Mouse (Mus musculus) bone marrow, adult 2 months (tissue): ENCODE measurements around the gene Slc35g1. TPM values are rescaled to one million over a fixed set of nuclear protein-coding genes. Genes with fewer than 3 reads are reported as not detected.

Source experiments
- H3K27ac ChIP-seq: fragments of 200-500 bp; 2 replicates; pipeline ENCODE4 v1.5.1; 2012; ENCODE audit warnings: low read depth, mild to moderate bottlenecking, control low read depth, inconsistent platforms, low read length; ENCODE audit not compliant: control insufficient read depth, poor library complexity, insufficient read depth
- H3K4me1 ChIP-seq: fragments of 200-500 bp; 2 replicates; pipeline ENCODE4 v1.6.1; 2011; ENCODE audit warnings: low read length; ENCODE audit not compliant: control insufficient read depth, insufficient read depth
- H3K4me3 ChIP-seq: fragments of 200-500 bp; replicated peaks from 2 replicates; pipeline ENCODE3; 2011; ENCODE audit warnings: mild to moderate bottlenecking, low read depth, low read length, control low read depth; ENCODE audit not compliant: control insufficient read depth
- CTCF ChIP-seq: fragments of 200-500 bp; IDR thresholded peaks from 2 replicates; pipeline ENCODE4 v1.5.1; 2011; ENCODE audit warnings: low read length, control low read depth; ENCODE audit not compliant: control insufficient read depth, insufficient read depth
- POLR2A ChIP-seq: fragments of 200-500 bp; IDR thresholded peaks from 2 replicates; pipeline ENCODE4 v1.6.1; 2011; ENCODE audit warnings: low read depth, mild to moderate bottlenecking, control low read depth, low read length, borderline replicate concordance; ENCODE audit not compliant: control insufficient read depth
- WGBS: fragments of 180-500 bp; shearing (Covaris S2); methylation state at CpG from one replicate; pipeline ENCODE4 v1.1.7; 2018; 5-methylcytosine and 5-hydroxymethylcytosine counted together
- polyA plus RNA-seq: library from polyadenylated mRNA; stranded (reverse); fragments of >200 nt; gene quantifications from 2 replicates; pipeline ENCODE4 v1.2.4, GENCODE M21; 2011; ENCODE audit warnings: low replicate concordance; ENCODE audit not compliant: missing spikeins, insufficient read depth, insufficient read length

Slc35g1 gene
- polyA plus RNA-seq, 1 experiment = 3.2 TPM

DNA sequence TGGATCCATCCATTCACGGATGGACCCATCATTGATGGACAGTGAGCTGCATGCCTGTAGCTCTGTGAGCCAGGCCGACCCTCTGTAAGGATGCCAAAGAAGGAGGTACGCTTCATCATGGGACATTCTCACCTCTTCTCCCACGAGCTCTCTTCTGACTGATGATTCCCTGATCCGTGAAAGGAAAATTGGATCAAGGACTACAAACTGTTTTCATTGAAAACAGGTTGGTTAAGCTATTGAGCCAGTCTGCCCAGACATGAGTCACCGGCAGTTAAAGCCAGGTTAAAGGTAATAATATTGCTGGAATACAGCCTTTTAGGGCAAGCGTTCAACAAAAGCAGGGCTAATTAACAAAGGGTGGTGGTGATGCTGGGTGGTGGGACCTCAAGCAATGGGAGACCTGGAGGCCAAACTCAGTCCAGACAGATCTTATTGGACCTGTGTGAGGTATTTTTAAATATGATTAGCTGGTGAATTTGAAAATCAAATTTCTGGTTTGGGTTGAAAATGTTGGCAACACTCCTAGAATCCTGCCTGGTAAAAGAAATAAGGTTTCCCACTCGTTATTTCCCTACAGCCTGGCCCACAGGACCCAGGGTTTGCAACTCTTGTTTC lies 39.5 kb upstream of the Slc35g1 start:
- Histone ChIP-seq H3K27ac (no peak overlapping the region), H3K4me3 (no peak overlapping the region), H3K4me1 (no peaks in the 10 kb centered on the region)
- WGBS = 73% methylated on average over 8 of the region's 8 CpGs
- TF ChIP-seq POLR2A (no peak), CTCF (no peak)

DNA sequence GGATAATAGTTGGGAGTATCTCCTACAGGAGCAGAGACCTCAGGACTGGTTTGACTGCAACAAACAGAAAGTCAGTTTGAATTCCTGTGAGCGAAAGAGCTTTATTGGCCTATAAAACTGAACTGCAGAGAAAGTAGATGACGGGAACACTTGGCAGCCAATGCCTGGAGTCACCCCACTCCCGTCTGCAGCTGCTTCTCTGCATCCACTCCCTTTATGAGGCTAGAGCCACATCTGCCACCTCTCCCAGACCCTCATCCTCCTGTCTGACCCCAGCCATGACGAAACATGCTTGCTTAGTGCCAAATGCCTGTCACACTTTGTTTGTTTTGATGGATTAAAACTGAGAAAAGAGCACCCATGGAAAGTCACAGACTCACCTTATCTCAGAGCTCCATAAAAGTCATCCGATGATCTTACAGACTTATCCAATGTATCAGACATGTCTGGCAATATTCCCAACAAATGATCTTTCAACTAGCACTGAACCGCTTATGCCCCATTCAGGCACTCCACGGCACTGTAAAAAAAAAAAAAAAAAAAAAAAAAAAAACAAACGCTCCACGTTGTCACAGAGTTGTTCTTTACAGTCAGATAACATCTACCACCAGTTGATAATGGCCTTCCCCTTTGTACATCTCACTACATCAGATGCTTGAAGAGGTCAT lies 37.7 kb upstream of the Slc35g1 start:
- 66% methylated on average over 9 of the region's 9 CpGs for WGBS
- TF ChIP-seq CTCF (no peak), POLR2A (no peak)

DNA sequence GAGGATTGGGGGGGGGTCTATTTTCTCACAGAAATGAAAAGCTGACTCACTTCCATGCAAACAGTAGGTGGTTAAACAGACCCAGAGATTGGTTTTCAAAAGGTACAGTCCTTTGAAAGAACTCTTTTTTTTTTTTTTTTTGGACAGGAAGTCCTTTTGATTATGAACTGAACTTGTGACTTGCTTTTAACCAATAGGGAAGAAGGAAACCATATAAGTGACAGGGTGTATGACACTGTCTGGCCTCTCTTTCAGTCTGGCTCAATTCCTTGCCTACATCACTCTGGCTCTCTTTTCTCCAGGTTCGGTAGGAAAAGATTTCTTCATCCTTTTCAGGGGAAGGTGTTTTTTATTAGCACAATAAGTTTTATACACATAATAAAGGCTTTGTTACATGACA lies 36.5 kb upstream of the Slc35g1 start:
- no peak for TF ChIP-seq CTCF
- TF ChIP-seq POLR2A = no peak
- no peak overlapping the region for H3K27ac ChIP-seq
- no peak overlapping the region for H3K4me3 ChIP-seq
- H3K4me1 ChIP-seq = no peaks in the 10 kb centered on the region
- WGBS = 74% methylated on average over 1 of the region's 1 CpGs

More for the DNA sequence above, 37.7 kb upstream of the Slc35g1 start:
- Histone ChIP-seq H3K4me3 (no peak overlapping the region), H3K4me1 (no peaks in the 10 kb centered on the region), H3K27ac (no peak overlapping the region)

DNA sequence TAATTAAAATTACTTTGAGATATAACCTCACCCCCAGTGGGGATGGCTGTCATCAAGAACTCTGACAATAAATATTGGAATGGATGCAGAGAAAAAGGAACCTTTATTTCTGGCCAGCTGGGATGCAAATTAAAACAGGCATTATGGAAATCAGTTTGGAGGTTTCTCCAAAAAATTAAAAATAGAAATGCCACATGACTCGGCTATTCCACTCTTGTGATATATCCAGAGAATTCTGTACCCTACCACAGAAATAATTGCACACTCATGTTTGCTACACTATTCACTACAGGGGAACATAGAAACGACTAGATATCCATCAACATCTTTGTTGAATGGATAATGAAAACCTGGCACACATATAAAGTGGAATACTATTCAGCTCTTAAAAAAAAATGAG lies 33.9 kb upstream of the Slc35g1 start:
- no peak overlapping the region for H3K27ac ChIP-seq
- no peak overlapping the region for H3K4me3 ChIP-seq
- TF ChIP-seq CTCF (no peak), POLR2A (no peak)
- 56% methylated on average over 2 of the region's 2 CpGs for WGBS
- H3K4me1 ChIP-seq = no peaks in the 10 kb centered on the region

DNA sequence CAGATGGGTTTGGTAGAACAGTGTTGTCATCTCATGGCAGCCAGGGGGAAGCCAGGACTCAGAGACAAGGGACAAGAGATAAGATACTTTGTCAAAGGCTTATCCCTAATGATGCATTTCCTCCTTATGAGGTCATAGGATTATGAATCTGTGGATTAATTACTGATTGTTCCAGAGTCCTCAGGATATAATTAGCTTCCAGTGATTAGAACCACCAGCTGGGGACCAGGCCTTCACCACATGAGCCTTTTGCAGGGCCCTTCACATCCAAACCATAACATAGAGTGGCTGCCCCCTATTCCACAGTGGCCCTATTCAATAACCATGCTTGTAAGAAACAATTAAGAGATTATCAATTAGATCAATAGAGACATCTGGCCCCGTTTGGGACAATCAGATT lies 32.4 kb upstream of the Slc35g1 start:
- TF ChIP-seq POLR2A = no peak
- TF ChIP-seq CTCF = no peak
- 49% methylated on average over 1 of the region's 1 CpGs for WGBS
- no peak overlapping the region for H3K27ac ChIP-seq
- H3K4me3 ChIP-seq = no peak overlapping the region
- H3K4me1 ChIP-seq = no peaks in the 10 kb centered on the region

DNA sequence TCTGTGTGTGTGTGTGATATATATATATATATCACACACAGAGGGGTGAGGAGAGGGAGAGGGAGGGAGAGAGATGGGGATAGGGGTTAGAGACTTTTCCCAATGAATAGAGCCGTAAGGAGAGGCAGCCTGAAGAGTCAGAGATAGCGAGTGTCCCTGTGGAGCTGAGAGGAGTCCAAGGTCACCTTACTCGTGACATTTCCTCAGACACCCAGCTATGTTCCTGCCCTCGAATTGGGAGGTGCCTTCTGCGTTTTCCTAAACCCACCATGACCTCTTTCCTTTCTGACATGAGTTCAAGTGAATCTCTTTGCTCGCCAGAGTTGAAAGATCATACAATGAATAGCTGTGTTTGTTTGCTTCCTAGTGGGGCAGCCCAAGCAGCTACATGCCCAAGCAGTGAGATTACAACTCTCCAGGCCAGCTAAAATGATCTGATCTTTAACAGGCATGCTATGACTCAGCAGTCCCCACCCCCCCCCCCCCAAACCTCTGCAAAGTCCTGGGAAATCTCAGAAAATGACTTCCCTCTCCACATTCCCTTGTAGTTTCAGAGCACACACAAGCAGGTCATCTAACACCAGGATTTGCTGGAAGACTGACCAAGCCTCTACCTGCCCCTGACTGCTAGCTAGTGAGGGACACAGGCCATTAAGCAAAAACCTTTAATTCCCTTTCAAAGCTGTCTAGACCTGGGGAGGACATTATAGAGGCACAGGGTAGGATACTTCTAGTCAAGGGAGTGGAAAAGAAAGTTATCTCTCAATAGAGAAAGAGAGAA lies 31.7 kb upstream of the Slc35g1 start:
- H3K27ac ChIP-seq = no peak overlapping the region
- 65% methylated on average over 6 of the region's 6 CpGs for WGBS
- no peak for TF ChIP-seq CTCF
- TF ChIP-seq POLR2A = no peak
- no peaks in the 10 kb centered on the region for H3K4me1 ChIP-seq
- H3K4me3 ChIP-seq = no peak overlapping the region

DNA sequence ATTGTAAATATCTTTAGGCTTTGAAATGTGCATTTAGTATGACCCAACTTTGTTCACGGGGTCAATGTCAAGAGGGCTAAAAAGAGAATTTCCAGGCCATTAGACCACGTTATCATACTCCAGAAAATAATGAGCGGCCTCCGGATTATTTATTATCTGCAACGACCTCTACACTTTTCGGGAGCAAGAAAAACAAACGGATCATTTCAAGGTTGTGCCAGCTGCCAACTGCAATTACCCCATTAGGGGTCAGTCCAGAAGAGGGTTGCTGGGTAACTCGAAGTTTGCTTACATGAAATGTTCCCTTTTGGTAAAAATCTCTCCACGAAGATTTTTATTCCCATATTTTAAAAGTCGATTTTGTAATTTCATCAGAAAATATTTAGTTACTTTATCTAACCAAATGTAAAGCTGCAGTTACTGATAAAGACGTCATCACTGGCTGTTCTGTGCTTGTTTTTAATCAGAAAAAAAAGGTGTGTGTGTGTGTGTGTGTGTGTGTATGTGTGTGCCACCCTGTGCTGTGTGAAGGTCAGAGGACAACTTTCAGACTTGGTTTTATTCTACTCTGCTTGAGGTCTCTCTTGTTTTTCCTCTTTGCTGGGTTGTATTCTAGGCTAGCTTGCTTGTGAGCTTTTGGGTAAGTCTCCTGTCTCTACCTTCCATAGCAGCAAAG lies 30.7 kb upstream of the Slc35g1 start:
- no peak overlapping the region for H3K27ac ChIP-seq
- TF ChIP-seq POLR2A = no peak
- no peak for TF ChIP-seq CTCF

More for the DNA sequence above, 30.7 kb upstream of the Slc35g1 start:
- no peak overlapping the region for H3K4me3 ChIP-seq
- WGBS = 65% methylated on average over 11 of the region's 11 CpGs
- H3K4me1 ChIP-seq = no peaks in the 10 kb centered on the region
